Mouse (Mus musculus) midbrain, embryonic 14.5 days (tissue): ENCODE measurements around the gene Snai1. TPM values are rescaled to one million over a fixed set of nuclear protein-coding genes. Genes with fewer than 3 reads are reported as not detected.

Experiments
- ATAC-seq: fragments of 200-750 bp; cut with Nextera tagmentation; 2 replicates; pipeline ENCODE4 v1.8.0; 2017; ENCODE audit warnings: moderate number of reproducible peaks, moderate library complexity; ENCODE audit not compliant: low FRiP score, low TSS enrichment
- DNase-seq: peaks from one replicate; pipeline ENCODE4 v3.0.0-alpha.2; 2015
- H3K27ac ChIP-seq: fragments of 300-500 bp; sonication (generic); replicated peaks from 2 replicates; pipeline ENCODE4 v1.5.1; 2014; ENCODE audit warnings: mild to moderate bottlenecking, low read depth, low read length, moderate library complexity
- H3K27me3 ChIP-seq: fragments of 300-500 bp; sonication (generic); 2 replicates; pipeline ENCODE4 v1.6.1; 2014; ENCODE audit warnings: low read length, control low read depth, mixed read lengths; ENCODE audit not compliant: control insufficient read depth, insufficient read depth
- H3K36me3 ChIP-seq: fragments of 300-500 bp; sonication (generic); 2 replicates; pipeline ENCODE4 v1.6.1; 2014; ENCODE audit warnings: low read length, control low read depth; ENCODE audit not compliant: control insufficient read depth, insufficient read depth
- H3K4me1 ChIP-seq: fragments of 300-500 bp; sonication (generic); 2 replicates; pipeline ENCODE4 v1.6.1; 2014; ENCODE audit warnings: mild to moderate bottlenecking, antibody characterized with exemption, low read length, control low read depth; ENCODE audit not compliant: control insufficient read depth, insufficient read depth
- H3K4me2 ChIP-seq: fragments of 300-500 bp; sonication (generic); 2 replicates; pipeline ENCODE4 v1.6.1; 2014; ENCODE audit warnings: mild to moderate bottlenecking, low read length, moderate library complexity
- H3K4me3 ChIP-seq: fragments of 300-500 bp; sonication (generic); replicated peaks from 2 replicates; pipeline ENCODE4 v1.5.1; 2014; ENCODE audit warnings: low read depth, low read length
- H3K9ac ChIP-seq: fragments of 300-500 bp; sonication (generic); replicated peaks from 2 replicates; pipeline ENCODE4 v1.6.1; 2014; ENCODE audit warnings: mild to moderate bottlenecking, low read length, moderate library complexity
- H3K9me3 ChIP-seq: fragments of 300-500 bp; sonication (generic); 2 replicates; pipeline ENCODE4 v1.6.1; 2016; ENCODE audit warnings: low read length, control low read depth, mixed read lengths; ENCODE audit not compliant: control insufficient read depth
- WGBS: fragments of 180-500 bp; shearing (Covaris S2); extraction: QIAGEN DNeasy Blood & Tissue Kit; methylation state at CpG from one replicate; pipeline ENCODE4 v1.1.7; 2014; 5-methylcytosine and 5-hydroxymethylcytosine counted together
- polyA plus RNA-seq: library from polyadenylated mRNA; unstranded; fragments of >200 nt; fragmentation: Nextera tagmentation; extraction: Ambion mirVana; gene quantifications from 2 replicates; pipeline ENCODE4 v1.2.1, GENCODE M21; 2014

The Snai1 gene
- polyA plus RNA-seq, 1 experiment from 2014 or later = 4.4 TPM

GRCm38 (mm10) chr2:167565682-167566081 lies 27.7 kb downstream of the Snai1 start:
- peak; percentile 75 for DNase-seq
- no peak for ATAC-seq
- Histone ChIP-seq H3K27ac (no peak overlapping the region; the same call in 1 of the 2 replicates), H3K9ac (peak overlapping the region; percentile 30; the same call in 1 of the 2 replicates), H3K36me3 (no peaks in the 10 kb centered on the region), H3K4me3 (no peak overlapping the region), H3K27me3 (no peaks in the 10 kb centered on the region), H3K4me2 (peak overlapping the region; percentile 24), H3K4me1 (0 out of 2 replicates have a peak, but pooled peaks cover 3% of the 10 kb centered on the region), H3K9me3 (no peaks in the 10 kb centered on the region)
- 21% methylated on average over 19 of the region's 19 CpGs for WGBS

GRCm38 (mm10) chr2:167568112-167568511 lies 30.1 kb downstream of the Snai1 start:
- no peak overlapping the region for H3K9ac ChIP-seq
- no peaks in the 10 kb centered on the region for H3K27me3 ChIP-seq
- no peak for DNase-seq
- ATAC-seq = no peak
- H3K4me3 ChIP-seq = no peak overlapping the region
- H3K4me1 ChIP-seq = 0 out of 2 replicates have a peak, but pooled peaks cover 3% of the 10 kb centered on the region
- no peak overlapping the region for H3K27ac ChIP-seq
- H3K36me3 ChIP-seq = no peaks in the 10 kb centered on the region
- H3K9me3 ChIP-seq = no peaks in the 10 kb centered on the region
- WGBS = 88% methylated on average over 9 of the region's 9 CpGs
- H3K4me2 ChIP-seq = no peak overlapping the region

GRCm38 (mm10) chr2:167569934-167570651 lies 32.1 kb downstream of the Snai1 start:
- WGBS = 74% methylated on average over 13 of the region's 13 CpGs
- Histone ChIP-seq H3K4me3 (no peak overlapping the region), H3K9ac (no peak overlapping the region), H3K27ac (no peak overlapping the region), H3K27me3 (no peaks in the 10 kb centered on the region), H3K36me3 (no peaks in the 10 kb centered on the region), H3K4me1 (0 out of 2 replicates have a peak, but pooled peaks cover 3% of the 10 kb centered on the region), H3K9me3 (no peaks in the 10 kb centered on the region), H3K4me2 (no peak overlapping the region)
- no peak for ATAC-seq
- DNase-seq = no peak

GRCm38 (mm10) chr2:167570815-167571214 lies 32.8 kb downstream of the Snai1 start:
- Histone ChIP-seq H3K36me3 (no peaks in the 10 kb centered on the region), H3K27ac (no peak overlapping the region), H3K4me3 (no peak overlapping the region), H3K4me2 (no peak overlapping the region), H3K4me1 (no peaks in the 10 kb centered on the region), H3K9me3 (no peaks in the 10 kb centered on the region), H3K9ac (no peak overlapping the region), H3K27me3 (no peaks in the 10 kb centered on the region)
- ATAC-seq = no peak
- DNase-seq = no peak
- WGBS = 89% methylated on average over 6 of the region's 6 CpGs

GRCm38 (mm10) chr2:167571442-167572220 lies 33.6 kb downstream of the Snai1 start:
- no peak for DNase-seq
- H3K4me1 ChIP-seq = no peaks in the 10 kb centered on the region
- no peak overlapping the region for H3K4me2 ChIP-seq
- no peak overlapping the region for H3K9ac ChIP-seq
- no peaks in the 10 kb centered on the region for H3K36me3 ChIP-seq
- no peaks in the 10 kb centered on the region for H3K9me3 ChIP-seq
- no peak for ATAC-seq
- 90% methylated on average over 18 of the region's 18 CpGs for WGBS
- no peak overlapping the region for H3K27ac ChIP-seq
- H3K4me3 ChIP-seq = no peak overlapping the region
- no peaks in the 10 kb centered on the region for H3K27me3 ChIP-seq

GRCm38 (mm10) chr2:167574814-167575213 lies 36.8 kb downstream of the Snai1 start:
- no peak for ATAC-seq
- WGBS = 70% methylated on average over 9 of the region's 9 CpGs
- no peak overlapping the region for H3K27ac ChIP-seq
- no peaks in the 10 kb centered on the region for H3K36me3 ChIP-seq
- no peak for DNase-seq
- no peaks in the 10 kb centered on the region for H3K4me1 ChIP-seq
- H3K4me3 ChIP-seq = no peak overlapping the region
- H3K27me3 ChIP-seq = no peaks in the 10 kb centered on the region
- H3K9me3 ChIP-seq = no peaks in the 10 kb centered on the region
- H3K9ac ChIP-seq = no peak overlapping the region
- H3K4me2 ChIP-seq = no peak overlapping the region

- Histone ChIP-seq H3K4me2 (no peak overlapping the region), H3K27ac (no peak overlapping the region), H3K4me3 (no peak overlapping the region), H3K36me3 (no peaks in the 10 kb centered on the region), H3K9ac (no peak overlapping the region), H3K9me3 (no peaks in the 10 kb centered on the region), H3K27me3 (no peaks in the 10 kb centered on the region), H3K4me1 (no peaks in the 10 kb centered on the region)
- ATAC-seq = no peak
- 87% methylated on average over 7 of the region's 7 CpGs for WGBS
- no peak for DNase-seq
These were observed 37.6 kb downstream of the Snai1 start for GRCm38 (mm10) chr2:167575581-167575980.

GRCm38 (mm10) chr2:167576121-167576620 lies 38.2 kb downstream of the Snai1 start:
- 84% methylated on average over 8 of the region's 8 CpGs for WGBS
- ATAC-seq = no peak
- H3K27ac ChIP-seq = no peak overlapping the region
- no peaks in the 10 kb centered on the region for H3K4me1 ChIP-seq
- no peak overlapping the region for H3K4me2 ChIP-seq
- no peaks in the 10 kb centered on the region for H3K36me3 ChIP-seq
- H3K9me3 ChIP-seq = no peaks in the 10 kb centered on the region
- no peak overlapping the region for H3K4me3 ChIP-seq
- DNase-seq = no peak
- no peaks in the 10 kb centered on the region for H3K27me3 ChIP-seq
- H3K9ac ChIP-seq = no peak overlapping the region
